Mouse (Mus musculus) B cell, adult 67 days (primary cell): Measurements from ENCODE around the gene Med10. TPM values are rescaled to one million over a fixed set of nuclear protein-coding genes. Genes with fewer than 3 reads are reported as not detected.

Source experiments
- total RNA-seq, 2 experiments: library from RNA; stranded (reverse); gene quantifications; 4 replicates each; pipeline ENCODE4 v1.2.4; 2023

The Med10 gene
- 10 to 100 TPM; 77.4 to 79.3 TPM for total RNA-seq

DNA sequence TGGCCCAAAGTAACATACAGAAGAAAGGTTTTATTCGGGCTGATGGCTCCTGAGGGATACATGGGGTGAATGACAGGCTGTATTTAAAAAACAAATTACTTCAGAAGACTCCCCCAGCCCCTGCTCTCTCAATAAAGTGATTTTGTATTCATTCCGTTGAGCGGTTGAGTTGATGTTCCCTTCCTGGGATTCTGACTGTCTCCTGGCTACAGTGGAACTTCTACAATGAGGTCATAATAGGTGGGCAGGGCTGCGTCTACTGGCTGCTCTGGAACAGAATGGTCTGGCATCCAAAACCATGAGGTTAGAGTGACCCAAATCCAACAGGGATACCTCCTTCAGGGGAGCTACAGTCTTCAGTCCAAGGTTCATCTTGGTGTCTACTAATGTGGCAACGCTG is at the start of gene Med10:
Gene Med10 (plus strand): TSS at position 301 of the 400 bp plus-strand sequence.

Other genes with a start within 250 kb of the Med10 start
- 1 to 10 TPM in 1 of 2 experiments, under 1 TPM in 1; 0.46 to 1.2 TPM for gene Srd5a1, start 191.0 kb upstream of the Med10 start, total RNA-seq
- gene Ube2ql1, start 62.5 kb upstream of the Med10 start, total RNA-seq, result not detected